Mouse (Mus musculus) heart, postnatal 14 days (tissue): ENCODE results near the gene Chrm1. TPM values are rescaled to one million over a fixed set of nuclear protein-coding genes. Genes with fewer than 3 reads are reported as not detected.

Experiments used
- DNase-seq, 2 experiments: peaks; one replicate each; pipeline ENCODE4 v3.0.0; 2021 to 2022
- intact Hi-C: fragments of 180-260 bp; cut with DNase I; formaldehyde crosslinking; loops from one replicate; pipeline ENCODE4 v1.15.1; 2025
- total RNA-seq, 2 experiments: library from RNA; stranded (reverse); gene quantifications; 2 replicates each; pipeline ENCODE4 v1.2.3; 2021

The Chrm1 gene
- total RNA-seq, 2 experiments from 2014 or later: 0.05 TPM; not detected in 1

DNA sequence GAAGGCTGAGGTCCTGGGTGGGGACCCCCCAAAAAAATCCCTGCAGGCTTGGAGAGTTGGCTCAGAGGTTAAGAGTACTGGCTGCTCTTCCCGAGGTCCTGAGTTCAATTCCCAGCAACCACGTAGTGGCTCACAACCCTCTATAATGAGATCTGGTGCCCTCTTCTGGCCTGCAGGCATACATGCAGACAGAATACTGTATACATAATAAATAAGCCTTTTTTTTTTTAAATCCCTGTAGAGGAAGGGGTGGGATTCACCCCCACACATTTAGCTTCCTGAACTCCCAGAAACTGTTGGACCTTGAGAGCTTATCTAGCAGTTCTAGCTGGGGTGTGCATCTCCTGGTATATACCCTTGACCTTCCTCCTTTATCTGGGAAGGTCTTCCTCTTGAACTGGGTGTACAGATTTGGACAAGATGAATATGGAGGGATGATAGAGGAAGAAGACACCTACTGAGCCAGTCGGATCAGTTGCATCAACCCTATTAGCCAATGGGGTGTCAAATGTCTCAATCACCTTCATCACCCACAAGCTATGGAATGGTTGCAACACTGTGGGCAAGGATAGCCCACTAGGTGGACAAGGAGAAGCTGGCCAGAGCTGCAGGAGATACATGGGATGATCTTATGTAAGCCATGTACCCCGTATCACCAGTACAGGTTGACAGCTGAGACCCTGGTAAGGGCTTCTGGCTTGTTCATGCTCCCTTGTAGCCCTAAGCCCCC, 18.2 kb downstream of the Chrm1 start:
- intact Hi-C loops: loop anchor here (1.0 to 5.0 kb wide), 2 partner anchors 101 to 484 kb away; no protein-coding TSS in a partner anchor
- DNase-seq: no peak

DNA sequence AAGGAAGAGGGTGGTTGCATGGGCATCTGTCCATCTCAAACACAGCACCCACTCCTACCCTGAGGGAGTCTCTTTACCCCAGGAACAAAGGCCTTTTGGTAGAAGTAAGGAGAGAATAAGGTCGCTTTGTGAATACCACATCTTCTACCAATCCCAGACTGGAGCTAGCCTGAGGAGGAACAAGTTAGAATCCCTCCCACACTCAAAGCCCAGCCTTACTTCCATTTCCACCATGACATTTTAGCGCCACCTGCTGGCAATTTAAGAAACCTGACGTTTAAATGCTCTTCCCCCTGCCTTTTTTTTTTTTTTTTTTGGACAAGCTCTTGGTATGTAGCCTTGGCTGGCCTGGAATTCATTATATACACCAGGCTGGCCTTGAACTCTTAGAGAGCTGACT, 19.4 kb downstream of the Chrm1 start:
- intact Hi-C loops: loop anchor here (1.0 to 5.0 kb wide), 2 partner anchors 103 to 486 kb away; no protein-coding TSS in a partner anchor
- DNase-seq: peak; percentile 78 to 85

GRCm38 (mm10) chr19:8683627-8684026, 20.0 kb downstream of the Chrm1 start:
- intact Hi-C loops: loop anchor here (5.0 kb wide), 1 partner anchor 486 kb away; no protein-coding TSS in a partner anchor
- no peak for DNase-seq

GRCm38 (mm10) chr19:8691871-8692539, 28.4 kb downstream of the Chrm1 start:
- no peak for DNase-seq
- intact Hi-C loops: no loop called here

- intact Hi-C loops: no loop called here
- DNase-seq: no peak
Measured at GRCm38 (mm10) chr19:8692740-8693139, 29.2 kb downstream of the Chrm1 start.

GRCm38 (mm10) chr19:8695330-8695729, 31.7 kb downstream of the Chrm1 start:
- DNase-seq: peak; percentile 39 to 40
- intact Hi-C loops: no loop called here

DNA sequence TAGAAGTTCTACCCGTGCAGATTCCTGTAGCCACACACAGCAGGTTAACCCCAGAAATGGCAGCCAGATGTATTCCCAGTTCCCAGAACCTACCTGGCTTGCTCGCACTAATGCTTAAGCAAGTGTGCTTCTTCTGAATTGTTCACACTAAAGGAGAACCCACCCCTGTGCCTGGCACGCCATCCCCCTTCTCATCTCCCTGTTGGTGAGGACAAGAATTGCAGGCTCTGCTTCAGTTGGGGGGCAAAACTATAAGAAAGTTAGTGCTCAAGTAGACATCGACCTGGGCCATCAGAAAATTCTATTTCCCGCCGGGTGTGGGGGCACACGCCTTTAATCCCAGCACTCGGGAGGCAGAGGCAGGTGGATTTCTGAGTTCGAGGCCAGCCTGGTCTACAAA, 36.1 kb downstream of the Chrm1 start:
- intact Hi-C loops: no loop called here
- DNase-seq: no peak

DNA sequence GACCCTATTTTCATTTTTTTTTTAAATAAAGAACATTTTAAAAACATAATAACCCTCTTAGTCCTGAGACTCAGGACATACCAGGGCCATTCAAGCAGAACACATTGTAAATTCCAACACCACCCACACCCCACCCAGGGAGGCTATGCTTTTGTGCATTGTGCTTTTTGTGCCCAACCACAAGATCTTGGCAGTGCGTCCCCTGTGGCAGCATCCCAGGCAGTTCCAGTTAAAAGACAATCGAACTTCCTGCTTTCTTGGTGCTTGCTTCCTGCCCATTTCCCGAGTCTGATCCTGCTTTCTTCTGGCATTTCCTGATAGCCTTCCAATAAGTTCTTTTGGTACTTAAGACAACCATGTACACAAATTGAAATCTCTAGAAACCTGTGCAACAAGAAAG, 38.9 kb downstream of the Chrm1 start:
- intact Hi-C loops: no loop called here
- peak; percentile 28 to 31 for DNase-seq

GRCm38 (mm10) chr19:8703571-8703970, 40.0 kb downstream of the Chrm1 start:
- intact Hi-C loops: no loop called here
- DNase-seq: no peak

- intact Hi-C loops: no loop called here
- no peak for DNase-seq
Measured at GRCm38 (mm10) chr19:8705026-8705708, 41.6 kb downstream of the Chrm1 start.

DNA sequence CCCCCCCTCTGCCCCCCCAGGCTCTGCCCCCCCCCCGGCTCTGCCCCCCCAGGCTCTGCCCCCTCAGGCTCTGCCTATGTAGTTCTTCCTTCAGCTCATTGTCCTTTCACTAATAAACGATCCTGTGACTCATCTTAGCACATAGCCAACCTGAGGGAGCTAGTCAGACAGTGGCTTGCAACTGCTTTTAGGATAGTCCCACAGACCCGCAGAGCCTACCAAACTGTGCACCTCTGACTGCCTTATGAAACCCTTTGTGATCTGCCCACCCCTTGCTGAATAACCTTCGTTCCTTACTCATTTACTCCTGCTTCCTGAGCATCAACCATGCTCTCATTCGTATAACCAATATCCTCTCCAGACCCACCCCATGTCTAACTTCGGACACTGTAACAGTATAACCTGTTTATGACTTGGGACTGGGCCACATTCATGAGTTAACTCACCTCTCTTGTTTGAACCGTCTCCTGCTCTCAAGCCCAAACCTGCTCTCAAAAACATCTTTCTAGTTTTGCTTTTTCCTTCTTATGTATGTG, 42.6 kb downstream of the Chrm1 start:
- no peak for DNase-seq
- intact Hi-C loops: no loop called here

GRCm38 (mm10) chr19:8706930-8707329, 43.3 kb downstream of the Chrm1 start:
- DNase-seq: no peak
- intact Hi-C loops: no loop called here

- DNase-seq: no peak
- intact Hi-C loops: no loop called here
Measured at GRCm38 (mm10) chr19:8708954-8709353, 45.4 kb downstream of the Chrm1 start.

DNA sequence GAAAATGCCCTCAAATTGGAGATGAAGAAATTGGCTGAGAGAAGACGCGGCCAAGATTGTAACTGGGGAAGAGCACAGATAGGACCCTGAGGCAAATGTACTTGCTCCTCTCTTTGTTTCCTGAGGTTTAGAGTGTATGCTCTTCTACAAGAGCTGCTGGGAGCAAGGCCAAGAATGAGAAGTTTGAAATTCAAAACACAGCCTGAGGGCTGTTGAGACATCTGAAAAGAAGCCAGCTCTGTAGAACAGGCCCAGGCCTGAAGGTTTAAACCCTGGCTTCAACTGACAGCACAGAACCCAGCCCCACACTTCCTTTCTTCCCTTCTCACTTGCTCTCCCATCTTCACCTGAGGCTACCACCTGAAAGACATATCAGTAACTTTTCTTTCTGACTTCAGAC, 46.5 kb downstream of the Chrm1 start:
- peak in 1 of 2 experiments; percentile 25 for DNase-seq
- intact Hi-C loops: no loop called here

DNA sequence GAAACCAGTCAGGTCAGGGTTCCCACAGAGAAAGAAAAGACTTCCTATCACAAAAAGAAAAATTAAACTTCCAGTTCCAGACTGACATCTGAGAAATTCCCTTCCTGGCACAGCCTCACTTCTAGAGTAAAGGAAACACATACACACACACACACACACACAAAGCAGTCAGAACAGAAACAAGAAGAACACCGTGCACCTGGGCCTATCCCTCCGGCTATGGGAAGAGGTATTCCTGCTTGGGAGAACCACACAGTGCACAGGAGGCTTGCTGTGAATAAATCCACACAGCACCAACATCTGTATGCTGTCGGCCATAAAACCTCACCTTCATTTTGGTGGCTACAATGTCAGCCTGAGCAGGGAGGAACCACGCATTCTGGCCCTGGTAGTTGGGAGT, 47.9 kb downstream of the Chrm1 start:
- intact Hi-C loops: no loop called here
- no peak for DNase-seq

DNA sequence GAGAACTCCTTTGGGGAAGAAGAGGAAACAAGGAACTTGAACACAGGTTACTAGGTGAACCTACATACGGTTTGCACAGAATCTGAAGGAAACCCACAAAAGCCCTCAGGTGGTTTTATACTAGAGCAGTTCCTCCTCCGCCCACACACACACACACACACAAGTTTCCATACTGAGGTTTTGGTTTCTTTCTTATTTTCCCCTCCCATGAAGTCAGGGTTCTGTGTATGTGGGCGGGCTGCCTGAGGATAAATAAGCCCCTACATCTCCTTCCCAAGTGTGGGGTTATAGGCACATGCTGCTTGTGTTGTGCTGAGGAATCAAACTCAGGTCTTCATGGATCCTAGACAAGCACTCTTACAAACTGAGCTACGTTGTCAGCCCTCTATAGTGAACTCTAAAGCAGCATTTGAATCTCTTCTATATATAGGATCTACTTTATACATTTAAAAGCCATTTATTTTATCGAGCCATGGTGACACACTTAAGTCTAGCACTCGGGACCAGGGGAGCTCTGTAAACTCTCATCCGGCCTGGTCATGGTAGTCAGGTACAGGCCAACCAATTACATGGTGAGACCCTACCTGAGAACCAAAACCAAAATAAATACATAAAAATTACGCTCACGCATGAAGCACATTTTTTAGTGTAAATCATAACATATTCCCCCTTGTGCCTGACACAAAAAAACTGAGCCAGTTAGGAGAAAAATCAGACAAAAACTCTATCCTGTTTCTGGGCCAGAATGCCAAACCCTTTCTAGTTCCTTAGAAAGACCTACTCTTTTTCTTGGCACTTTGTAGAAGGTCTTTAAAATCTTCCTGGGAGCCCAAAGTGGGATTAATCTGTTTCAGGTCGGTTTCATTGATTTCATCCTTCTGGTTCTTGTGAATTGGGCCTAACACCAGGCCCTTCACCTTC, 48.6 kb downstream of the Chrm1 start:
- intact Hi-C loops: no loop called here
- DNase-seq: no peak

- intact Hi-C loops: no loop called here
Measured at GRCm38 (mm10) chr19:8712870-8713305, 49.3 kb downstream of the Chrm1 start.

GRCm38 (mm10) chr19:8713306-8713996, 49.9 kb downstream of the Chrm1 start:
- peak; percentile 94 for DNase-seq

More at GRCm38 (mm10) chr19:8712870-8713305, 49.3 kb downstream of the Chrm1 start:
- peak; percentile 64 to 73 for DNase-seq

DNA sequence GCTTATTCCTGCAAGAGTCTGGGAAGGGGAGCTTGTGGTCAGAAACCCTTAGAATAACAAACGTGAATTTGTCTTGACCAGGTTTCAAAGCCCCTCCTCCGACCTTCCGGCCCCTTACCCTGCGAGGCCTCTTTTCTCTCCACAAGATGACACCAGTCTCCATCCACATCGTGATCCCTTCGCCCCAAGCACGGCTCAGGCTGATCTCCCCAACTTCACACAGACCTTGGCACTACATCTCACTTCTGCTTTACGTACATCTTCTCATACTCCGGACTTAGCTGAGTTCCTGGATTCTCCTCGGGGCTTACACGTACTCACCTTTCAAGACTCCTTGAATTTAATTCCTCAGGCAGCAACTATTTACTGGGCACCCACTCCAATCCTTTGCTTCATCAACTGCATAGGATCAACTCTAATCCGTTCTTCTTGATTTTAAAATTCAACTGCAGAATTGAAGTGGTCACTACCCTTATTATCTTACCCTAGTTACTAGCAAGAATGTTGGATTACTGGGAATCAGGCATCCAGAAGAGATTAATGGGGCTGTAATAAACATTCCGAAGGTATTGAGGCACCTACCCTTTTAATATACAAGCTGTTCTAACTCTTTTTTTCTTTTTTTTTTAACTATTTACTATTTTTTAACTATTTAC, 50.5 kb downstream of the Chrm1 start:
- DNase-seq: no peak
- intact Hi-C loops: no loop called here

More at GRCm38 (mm10) chr19:8713306-8713996, 49.9 kb downstream of the Chrm1 start:
- intact Hi-C loops: no loop called here
